Mouse (Mus musculus) CD4-positive naive resting alpha-beta T cell, adult 57 days (primary cell): ENCODE results near the gene Gm8279. TPM values are rescaled to one million over a fixed set of nuclear protein-coding genes. Genes with fewer than 3 reads are reported as not detected.

Experiments used
- total RNA-seq: library from RNA; stranded (reverse); gene quantifications from one replicate; pipeline ENCODE4 v1.2.4, GENCODE M21; 2023

The Gm8279 gene
- total RNA-seq = not detected

DNA sequence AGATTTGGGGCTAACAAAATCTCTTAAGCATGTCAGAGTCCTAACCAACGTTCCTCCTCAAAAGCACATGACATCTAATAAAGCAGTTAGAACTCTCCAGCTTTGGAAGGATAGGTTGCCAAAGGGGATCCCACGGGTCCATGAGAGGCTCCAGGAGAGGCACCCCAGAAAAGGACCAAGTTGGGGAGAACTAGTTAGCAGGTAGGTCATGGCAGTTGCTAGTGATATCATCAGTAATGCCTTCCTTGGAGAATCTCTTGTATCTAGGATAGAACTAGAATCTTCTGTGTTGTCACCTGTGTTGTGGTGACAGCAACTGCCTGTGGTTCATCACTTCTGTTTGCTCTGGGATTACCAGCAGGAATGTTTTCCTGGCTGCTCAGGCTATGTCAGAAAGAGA, at the start of gene Gm8279:
Gm8279 (plus strand) TSS at position 301 of the 400 bp plus-strand sequence.

DNA sequence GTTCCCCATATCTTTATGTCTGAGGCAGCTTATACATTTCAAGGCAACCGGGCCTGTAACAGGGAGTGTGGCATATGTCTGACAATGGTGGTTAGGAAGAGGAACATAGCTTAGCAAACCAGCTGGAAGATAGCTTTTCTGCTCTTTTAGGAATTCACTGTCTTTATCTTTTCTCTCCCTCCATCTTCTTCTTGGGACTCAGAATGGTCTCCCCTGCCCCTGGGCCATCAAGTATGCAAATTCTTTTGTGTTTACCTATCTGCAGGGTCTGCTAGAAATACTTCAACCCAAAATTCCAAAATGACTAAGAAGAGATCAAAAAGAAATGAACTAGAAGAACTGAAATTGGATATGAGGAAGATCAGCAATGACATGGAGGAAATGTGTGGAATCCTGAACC, 32.9 kb downstream of the Gm8279 start, which contains the start of gene Gm3317:
Gm3317 (plus strand) TSS at position 301 of the 400 bp plus-strand sequence.

DNA sequence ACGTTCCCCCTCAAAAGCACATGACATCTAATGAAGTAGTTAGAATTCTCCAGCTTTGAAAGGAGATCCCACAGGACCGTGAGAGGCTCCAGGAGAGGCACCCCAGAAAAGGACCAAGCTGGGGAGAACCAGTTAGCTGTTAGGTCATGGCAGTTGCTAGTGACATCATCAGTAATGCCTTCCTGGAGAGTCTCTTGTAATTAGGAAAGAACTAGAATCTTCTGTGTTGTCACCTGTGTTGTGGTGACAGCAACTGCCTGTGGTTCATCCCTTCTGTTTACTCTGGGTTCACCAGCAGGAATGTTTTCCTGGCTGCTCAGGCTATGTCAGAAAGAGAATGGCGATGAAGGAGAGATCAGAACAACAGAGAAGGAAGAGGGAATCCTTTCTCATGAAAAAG, 54.2 kb downstream of the Gm8279 start, which contains the start of gene Gm8271:
Gm8271 (plus strand) TSS at position 301 of the 400 bp plus-strand sequence.

Other genes with a start within 250 kb of the Gm8279 start
- gene Gm3278, start 239.1 kb upstream of the Gm8279 start, total RNA-seq = not detected
- not detected for gene Gm8297, start 147.6 kb upstream of the Gm8279 start, total RNA-seq
- gene Gm3298, start 115.6 kb upstream of the Gm8279 start, total RNA-seq = not detected
- not detected for gene 4930555G01Rik, start 80.9 kb upstream of the Gm8279 start, total RNA-seq
- not detected for gene Gm8281, start 60.5 kb upstream of the Gm8279 start, total RNA-seq
- not detected for gene Gm3317, start 33.0 kb downstream of the Gm8279 start, total RNA-seq
- gene Gm8271, start 54.3 kb downstream of the Gm8279 start, total RNA-seq = not detected
- not detected for gene Gm3526, start 129.1 kb downstream of the Gm8279 start, total RNA-seq
- gene Gm3542, start 203.4 kb downstream of the Gm8279 start, total RNA-seq = not detected